Mouse (Mus musculus) brain, embryonic 18.5 days (tissue): ENCODE measurements around the gene Fbxw7.
A peak's percentile ranks its signal among the peaks of the same experiment; 100 is the strongest.

Experiments
- DNase-seq: peaks from one replicate; pipeline ENCODE4 v3.0.0-alpha.2; 2012; ENCODE audit warnings: low read depth, low spot score

Gene Fbxw7

GRCm38 (mm10) chr3:84814762-84815381 is at the start of gene Fbxw7:
Gene Fbxw7, plus strand, starts transcription at chr3:84815268.
- DNase-seq = no peak

GRCm38 (mm10) chr3:84768940-84769339 is 46.1 kb upstream of the Fbxw7 start:
- DNase-seq = no peak

DNA sequence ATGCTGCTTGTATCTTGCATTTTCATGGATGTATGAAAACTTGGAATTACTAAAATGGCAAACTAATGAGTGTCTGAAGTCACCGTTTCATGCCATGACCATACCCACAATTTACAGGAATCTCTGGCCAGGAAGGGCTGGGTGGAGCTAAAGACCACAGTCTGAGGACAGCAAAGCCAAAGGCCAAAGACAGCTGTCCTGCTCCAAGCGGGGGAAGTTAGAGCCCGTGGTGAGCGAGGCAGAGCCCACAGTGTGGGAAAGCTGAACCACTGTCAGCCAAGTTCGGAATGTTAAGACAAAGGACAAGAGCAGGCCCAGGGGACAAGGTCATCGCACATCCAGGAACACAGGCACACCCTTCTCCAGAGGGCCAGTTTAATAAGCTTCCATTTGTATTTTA is 45.7 kb upstream of the Fbxw7 start:
- no peak for DNase-seq

DNA sequence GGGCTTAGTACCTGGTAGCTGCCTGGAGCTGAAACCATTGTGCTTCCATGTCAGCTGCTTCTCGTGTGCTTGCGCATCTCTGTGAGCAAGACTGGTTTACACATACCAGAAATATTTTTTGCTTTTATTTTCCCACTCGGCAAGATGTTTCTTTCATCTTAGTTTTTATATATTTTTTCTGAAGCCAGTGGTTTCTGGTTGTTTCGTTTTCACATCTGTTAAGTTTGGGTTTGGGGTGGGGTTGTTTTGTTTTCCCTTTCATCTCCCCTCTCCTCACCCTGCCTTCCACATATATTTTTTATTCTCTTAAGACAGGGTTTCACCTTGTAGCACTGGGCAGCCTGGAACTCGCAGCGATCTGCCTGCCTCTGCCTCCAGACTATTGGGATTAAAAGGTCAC is 44.5 kb upstream of the Fbxw7 start:
- no peak for DNase-seq

DNA sequence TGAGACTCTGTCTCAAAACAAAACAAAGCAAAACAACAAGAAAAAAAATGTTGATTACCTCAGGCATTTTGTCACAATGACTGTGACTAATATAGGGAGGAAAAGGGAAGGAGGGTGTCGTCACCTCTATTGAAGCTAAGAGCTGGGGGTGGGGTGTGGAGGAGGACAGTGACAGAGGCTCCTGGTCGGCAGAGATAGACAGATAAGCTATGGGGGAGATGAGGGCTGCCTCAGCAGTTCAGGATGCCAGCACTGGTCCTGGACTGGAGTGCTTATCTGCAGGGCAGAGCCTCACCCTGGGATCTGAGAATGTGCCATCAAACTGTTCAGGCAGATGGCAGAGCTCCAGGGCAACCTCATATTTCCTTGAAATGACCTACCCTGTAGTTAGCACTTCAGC is 43.1 kb upstream of the Fbxw7 start:
- DNase-seq = no peak

GRCm38 (mm10) chr3:84774246-84775066 is 40.6 kb upstream of the Fbxw7 start:
- no peak for DNase-seq

DNA sequence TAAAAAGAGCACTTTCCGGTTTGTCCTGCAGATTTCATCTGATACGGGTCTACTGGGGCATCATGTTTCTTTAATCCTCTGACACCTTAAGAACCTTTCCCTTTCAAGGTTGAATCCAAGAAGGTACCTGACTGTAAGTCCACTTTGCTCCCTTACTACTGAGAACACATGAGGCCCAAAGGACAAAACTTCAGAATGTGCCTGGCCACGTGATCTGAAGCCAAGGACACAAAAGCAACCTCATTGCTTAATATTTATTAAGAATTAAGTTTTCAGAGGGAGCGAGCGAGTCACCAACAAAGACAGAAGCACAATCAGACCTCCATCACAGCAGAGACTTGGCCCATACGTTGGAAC is 40.0 kb upstream of the Fbxw7 start:
- DNase-seq = no peak

DNA sequence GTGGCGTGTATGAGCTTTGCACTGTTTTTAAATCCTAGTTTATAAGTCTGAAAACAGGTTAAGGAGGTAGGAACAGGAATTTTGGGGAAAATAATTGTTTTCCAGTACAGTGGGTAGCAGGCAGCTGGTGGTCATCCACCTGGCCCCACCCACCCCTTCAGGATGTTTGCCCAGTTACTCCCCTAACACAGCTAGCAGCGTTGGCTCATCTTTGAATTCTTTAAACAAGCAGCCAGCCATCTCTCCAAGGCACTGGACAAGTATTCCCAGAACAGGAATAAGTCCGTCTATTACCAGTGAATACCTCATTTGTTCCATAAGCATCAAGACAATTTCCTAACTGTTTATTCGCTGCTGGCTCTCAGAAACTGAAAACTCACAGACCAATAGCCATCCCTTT is 39.5 kb upstream of the Fbxw7 start:
- DNase-seq = no peak

DNA sequence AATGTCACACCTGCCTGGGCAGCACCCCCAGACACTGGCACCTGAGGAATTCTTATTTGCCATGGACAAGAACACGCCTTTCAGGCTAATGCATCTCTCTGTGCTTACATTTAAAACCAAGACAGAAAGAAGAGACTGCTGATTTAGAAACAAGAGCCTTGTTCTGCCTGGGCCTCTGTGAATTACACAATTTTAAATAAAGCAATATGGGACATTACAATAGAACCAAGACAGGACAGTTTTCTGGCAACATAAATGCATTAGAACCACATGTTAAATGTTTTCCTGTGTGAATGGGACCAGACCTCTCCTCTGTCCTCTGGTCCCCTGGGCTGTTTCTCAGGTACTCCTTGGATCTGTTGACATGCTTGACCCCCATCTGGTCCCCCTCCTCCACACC is 39.0 kb upstream of the Fbxw7 start:
- DNase-seq = no peak

DNA sequence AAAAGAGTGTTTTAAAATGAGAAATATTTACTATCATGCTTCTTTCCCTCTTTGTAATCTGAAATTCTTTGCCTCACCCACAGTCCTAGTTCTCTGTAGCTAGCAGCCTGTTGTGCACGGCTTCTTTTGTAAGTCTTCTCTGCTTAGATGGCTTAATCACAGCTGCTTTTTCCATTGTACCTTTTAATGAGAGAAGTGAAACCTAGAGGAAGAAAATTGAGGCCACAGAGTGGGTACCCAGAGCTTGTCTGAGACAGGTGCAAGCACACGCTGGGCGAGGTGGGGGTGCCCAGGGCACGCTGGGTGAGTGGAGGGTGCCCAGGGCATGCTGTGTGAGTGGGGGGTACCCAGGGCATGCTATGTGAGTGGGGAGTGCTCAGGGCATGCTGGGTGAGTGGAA is 27.2 kb upstream of the Fbxw7 start:
- no peak for DNase-seq

- DNase-seq = no peak
Observed at GRCm38 (mm10) chr3:84804036-84804435, 11.0 kb upstream of the Fbxw7 start.

- no peak for DNase-seq
Observed at GRCm38 (mm10) chr3:84806206-84806605, 8.9 kb upstream of the Fbxw7 start.

- no peak for DNase-seq
Observed at GRCm38 (mm10) chr3:84807826-84808225, 7.2 kb upstream of the Fbxw7 start.

DNA sequence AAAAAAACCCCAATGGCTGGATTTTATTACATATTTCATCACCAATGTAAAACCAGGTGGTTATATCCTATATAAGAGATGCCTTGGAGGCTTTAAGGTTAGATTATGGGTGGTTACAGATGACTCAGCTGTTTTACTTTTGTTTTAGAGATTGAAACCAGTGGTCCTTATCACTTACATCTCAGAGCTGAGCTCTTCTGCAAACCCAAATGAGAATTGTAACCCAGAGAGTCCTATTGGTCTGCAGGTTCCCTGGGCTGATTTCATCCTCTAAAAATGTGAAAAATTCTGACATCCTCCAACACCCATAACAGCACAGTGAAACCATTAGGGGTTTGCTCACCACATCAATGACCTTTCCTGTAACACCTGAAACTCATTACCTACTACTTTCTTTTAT is 6.2 kb upstream of the Fbxw7 start:
- DNase-seq = no peak

- no peak for DNase-seq
Observed at GRCm38 (mm10) chr3:84810803-84811202, 4.3 kb upstream of the Fbxw7 start.

- peak; percentile 12 for DNase-seq
Observed at GRCm38 (mm10) chr3:84813436-84814156, 1.5 kb upstream of the Fbxw7 start.

GRCm38 (mm10) chr3:84814157-84814761 is 809 bp upstream of the Fbxw7 start:
- peak; percentile 100 for DNase-seq

DNA sequence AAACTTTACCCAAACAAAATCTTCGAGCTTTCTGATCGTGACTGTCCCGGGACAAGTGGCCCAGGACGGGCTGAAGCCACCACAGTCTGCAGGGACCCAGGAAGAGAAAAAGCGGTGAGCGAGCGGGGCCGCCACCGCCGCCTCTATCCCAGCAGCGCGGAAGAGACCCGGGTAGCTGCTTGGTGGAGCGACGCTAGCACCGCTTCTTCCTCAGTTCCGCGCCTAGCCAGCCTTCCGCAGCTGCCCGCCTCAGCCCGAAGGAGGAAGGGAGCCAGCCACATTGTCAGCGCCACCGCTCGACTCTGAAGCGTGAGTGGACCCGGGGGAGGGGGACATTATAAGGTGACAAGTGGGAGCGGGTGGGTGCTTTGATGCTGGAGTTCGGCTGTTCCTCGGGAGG is 393 bp downstream of the Fbxw7 start:
- DNase-seq = no peak

DNA sequence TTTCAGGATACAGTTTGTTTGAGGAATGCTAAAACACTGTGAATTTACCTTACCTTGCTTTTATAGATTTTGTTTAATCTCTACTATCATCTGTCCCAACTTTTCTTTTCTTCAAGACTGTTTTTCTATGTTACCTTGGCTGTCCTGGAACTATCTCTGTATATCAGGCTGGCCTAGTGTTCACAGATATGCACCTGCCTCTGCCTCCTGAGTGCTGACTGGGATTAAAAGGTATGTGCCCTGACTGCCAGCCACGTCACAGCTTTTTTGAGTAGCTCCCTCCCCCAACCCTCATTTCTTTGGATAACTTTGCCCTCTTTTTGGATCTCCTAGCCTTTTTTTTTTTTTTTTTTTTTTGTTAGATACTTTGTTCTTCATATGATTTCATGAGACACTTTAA is 1.9 kb downstream of the Fbxw7 start:
- no peak for DNase-seq

GRCm38 (mm10) chr3:84820654-84821201 is 5.7 kb downstream of the Fbxw7 start:
- no peak for DNase-seq

GRCm38 (mm10) chr3:84825990-84826389 is 10.9 kb downstream of the Fbxw7 start:
- no peak for DNase-seq

DNA sequence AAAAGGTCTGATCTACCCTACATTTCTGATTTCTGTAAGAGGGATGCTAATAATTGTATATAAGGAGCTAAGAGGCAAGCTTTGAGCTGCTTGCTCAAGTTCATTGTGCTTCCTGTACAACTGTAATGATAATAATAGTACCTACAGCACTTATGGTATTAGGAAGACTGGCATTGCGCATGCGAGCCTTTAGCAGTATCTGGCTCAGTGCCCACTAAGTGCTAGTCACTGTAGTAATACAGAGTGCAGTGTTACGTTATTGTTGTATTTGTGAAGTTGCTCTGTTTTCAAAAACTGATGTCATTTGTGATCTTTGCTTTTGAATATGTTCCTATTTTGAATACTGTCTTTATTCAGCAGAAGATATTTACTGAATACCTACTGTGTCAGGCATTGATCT is 11.3 kb downstream of the Fbxw7 start:
- no peak for DNase-seq
